Mouse (Mus musculus) forebrain, embryonic 13.5 days (tissue): Measurements from ENCODE around the gene Ogdh. TPM values are rescaled to one million over a fixed set of nuclear protein-coding genes. Genes with fewer than 3 reads are reported as not detected.
"Not testable (repeated sequence)": the region's sequence is repeated elsewhere in the genome, so short reads cannot be mapped to it uniquely, and the experiment has no call there.

Source experiments
- ATAC-seq: fragments of 200-750 bp; cut with Nextera tagmentation; 2 replicates; pipeline ENCODE4 v1.8.0; 2017
- H3K27ac ChIP-seq: fragments of 300-500 bp; sonication (generic); 2 replicates; pipeline ENCODE4 v1.5.1; 2015; ENCODE audit warnings: inconsistent platforms, mild to moderate bottlenecking, moderate library complexity
- H3K27me3 ChIP-seq: fragments of 300-500 bp; sonication (generic); 2 replicates; pipeline ENCODE4 v1.6.1; 2015; ENCODE audit warnings: mild to moderate bottlenecking, inconsistent platforms
- H3K36me3 ChIP-seq: fragments of 300-500 bp; sonication (generic); 2 replicates; pipeline ENCODE4 v1.6.1; 2015; ENCODE audit warnings: mild to moderate bottlenecking, inconsistent platforms; ENCODE audit not compliant: poor library complexity, severe bottlenecking
- H3K4me1 ChIP-seq: fragments of 300-500 bp; sonication (generic); 2 replicates; pipeline ENCODE4 v1.6.1; 2015; ENCODE audit warnings: inconsistent platforms
- H3K4me2 ChIP-seq: fragments of 300-500 bp; sonication (generic); 2 replicates; pipeline ENCODE4 v1.6.1; 2015; ENCODE audit warnings: inconsistent platforms, mild to moderate bottlenecking, moderate library complexity
- H3K4me3 ChIP-seq: fragments of 300-500 bp; sonication (generic); 2 replicates; pipeline ENCODE4 v1.5.1; 2015; ENCODE audit warnings: mild to moderate bottlenecking, inconsistent platforms
- H3K9ac ChIP-seq: fragments of 300-500 bp; sonication (generic); 2 replicates; pipeline ENCODE4 v1.6.1; 2015; ENCODE audit warnings: mild to moderate bottlenecking, inconsistent platforms
- H3K9me3 ChIP-seq: fragments of 300-500 bp; sonication (generic); replicated peaks from 2 replicates; pipeline ENCODE4 v1.6.1; 2016; ENCODE audit warnings: inconsistent platforms
- WGBS: fragments of 180-500 bp; shearing (Covaris S2); methylation state at CpG from one replicate; pipeline ENCODE4 v1.1.7; 2015; 5-methylcytosine and 5-hydroxymethylcytosine counted together
- polyA plus RNA-seq: library from polyadenylated mRNA; unstranded; fragments of >200 nt; fragmentation: Nextera tagmentation; extraction: Ambion mirVana; gene quantifications from 2 replicates; pipeline ENCODE4 v1.2.1, GENCODE M21; 2015

Ogdh gene
- 71.2 and 85.4 TPM in 2 replicates for polyA plus RNA-seq

- Histone ChIP-seq H3K4me1 (peaks cover 12% of the 10 kb centered on the region), H3K9ac (peak within 1 kb of the TSS; percentile 75), H3K4me3 (peak within 1 kb of the TSS; percentile 72), H3K4me2 (peak within 1 kb of the TSS; percentile 75), H3K36me3 (no peaks in the 10 kb centered on the region), H3K27me3 (no peaks in the 10 kb centered on the region), H3K9me3 (no peaks in the 10 kb centered on the region), H3K27ac (peak within 1 kb of the TSS; percentile 85)
- peak; percentile 98 for ATAC-seq
- WGBS, result 0% methylated on average over 58 of the region's 77 CpGs
These were observed at the start of gene Ogdh for GRCm38 (mm10) chr11:6291401-6292115. Gene Ogdh (plus strand): TSS chr11:6291633.

GRCm38 (mm10) chr11:6244707-6245106 lies 46.7 kb upstream of the Ogdh start:
- H3K9ac ChIP-seq, result no peak overlapping the region
- H3K36me3 ChIP-seq, result no peaks in the 10 kb centered on the region
- no peaks in the 10 kb centered on the region for H3K27me3 ChIP-seq
- no peak overlapping the region for H3K4me2 ChIP-seq
- WGBS, result 53% methylated on average over 17 of the region's 19 CpGs
- no peak overlapping the region for H3K4me3 ChIP-seq
- H3K4me1 ChIP-seq, result no peaks in the 10 kb centered on the region
- no peaks in the 10 kb centered on the region for H3K9me3 ChIP-seq
- no peak overlapping the region for H3K27ac ChIP-seq
- no peak for ATAC-seq

GRCm38 (mm10) chr11:6252248-6252647 lies 39.2 kb upstream of the Ogdh start:
- no peak overlapping the region for H3K27ac ChIP-seq
- H3K4me2 ChIP-seq, result no peak overlapping the region
- WGBS, result 90% methylated on average over 5 of the region's 5 CpGs
- ATAC-seq, result no peak
- no peaks in the 10 kb centered on the region for H3K27me3 ChIP-seq
- 0 out of 2 replicates have a peak, but pooled peaks cover 1% of the 10 kb centered on the region for H3K36me3 ChIP-seq
- no peaks in the 10 kb centered on the region for H3K4me1 ChIP-seq
- H3K4me3 ChIP-seq, result no peak overlapping the region
- no peak overlapping the region for H3K9ac ChIP-seq
- no peaks in the 10 kb centered on the region for H3K9me3 ChIP-seq

GRCm38 (mm10) chr11:6252824-6253223 lies 38.6 kb upstream of the Ogdh start:
- Histone ChIP-seq H3K27me3 (no peaks in the 10 kb centered on the region), H3K4me1 (no peaks in the 10 kb centered on the region), H3K36me3 (peaks cover 6% of the 10 kb centered on the region), H3K4me2 (no peak overlapping the region), H3K27ac (no peak overlapping the region), H3K9ac (no peak overlapping the region), H3K9me3 (no peaks in the 10 kb centered on the region), H3K4me3 (no peak overlapping the region)
- WGBS, result 89% methylated on average over 4 of the region's 4 CpGs
- ATAC-seq, result no peak

GRCm38 (mm10) chr11:6254602-6255001 lies 36.8 kb upstream of the Ogdh start:
- H3K4me1 ChIP-seq, H3K9me3 ChIP-seq, H3K4me2 ChIP-seq, H3K27me3 ChIP-seq, H3K4me3 ChIP-seq, H3K9ac ChIP-seq, H3K27ac ChIP-seq, ATAC-seq: not testable (repeated sequence)
- WGBS, result 93% methylated on average over 2 of the region's 2 CpGs
- peaks cover 24% of the 10 kb centered on the region for H3K36me3 ChIP-seq

- WGBS, result 74% methylated on average over 6 of the region's 6 CpGs
- ATAC-seq, result peak; percentile 55
- Histone ChIP-seq H3K9ac (no peak overlapping the region), H3K9me3 (no peaks in the 10 kb centered on the region), H3K36me3 (peaks cover 44% of the 10 kb centered on the region), H3K4me1 (no peaks in the 10 kb centered on the region), H3K4me2 (no peak overlapping the region), H3K27ac (no peak overlapping the region), H3K27me3 (no peaks in the 10 kb centered on the region), H3K4me3 (no peak overlapping the region)
These were observed 34.9 kb upstream of the Ogdh start for GRCm38 (mm10) chr11:6256490-6257072.

GRCm38 (mm10) chr11:6259413-6259812 lies 32.0 kb upstream of the Ogdh start:
- Histone ChIP-seq H3K9me3 (no peaks in the 10 kb centered on the region), H3K4me3 (no peak overlapping the region), H3K4me2 (no peak overlapping the region), H3K4me1 (no peaks in the 10 kb centered on the region), H3K27me3 (no peaks in the 10 kb centered on the region), H3K9ac (no peak overlapping the region), H3K36me3 (peaks cover 72% of the 10 kb centered on the region), H3K27ac (no peak overlapping the region)
- 94% methylated on average over 7 of the region's 7 CpGs for whole genome bisulfite sequencing
- ATAC-seq, result no peak

- H3K9ac ChIP-seq, result no peak overlapping the region
- WGBS, result 75% methylated on average over 10 of the region's 10 CpGs
- no peaks in the 10 kb centered on the region for H3K9me3 ChIP-seq
- no peak overlapping the region for H3K27ac ChIP-seq
- ATAC-seq, result peak; percentile 72
- peaks cover 6% of the 10 kb centered on the region for H3K4me1 ChIP-seq
- no peak overlapping the region for H3K4me3 ChIP-seq
- H3K4me2 ChIP-seq, result no peak overlapping the region
- H3K36me3 ChIP-seq, result peaks cover 91% of the 10 kb centered on the region
- H3K27me3 ChIP-seq, result no peaks in the 10 kb centered on the region
These were observed 29.9 kb upstream of the Ogdh start for GRCm38 (mm10) chr11:6261434-6262082.

GRCm38 (mm10) chr11:6266621-6267020 lies 24.8 kb upstream of the Ogdh start:
- H3K9ac ChIP-seq, result peak overlapping the region; percentile 86
- no peaks in the 10 kb centered on the region for H3K9me3 ChIP-seq
- no peak overlapping the region for H3K27ac ChIP-seq
- H3K36me3 ChIP-seq, result peaks cover 68% of the 10 kb centered on the region
- peak overlapping the region; percentile 95 for H3K4me2 ChIP-seq
- H3K4me1 ChIP-seq, result peaks cover 17% of the 10 kb centered on the region
- no peak for ATAC-seq
- H3K27me3 ChIP-seq, result no peaks in the 10 kb centered on the region
- peak overlapping the region; percentile 88 for H3K4me3 ChIP-seq
- 70% methylated on average over 9 of the region's 9 CpGs for WGBS

- peak within 1 kb of the TSS; percentile 88 for H3K4me3 ChIP-seq
- peak within 1 kb of the TSS; percentile 95 for H3K4me2 ChIP-seq
- peak within 1 kb of the TSS; percentile 86 for H3K9ac ChIP-seq
- peaks cover 26% of the 10 kb centered on the region for H3K4me1 ChIP-seq
- peaks cover 69% of the 10 kb centered on the region for H3K36me3 ChIP-seq
- WGBS, result 3% methylated on average over 50 of the region's 50 CpGs
- ATAC-seq, result peak; percentile 97
- peak within 1 kb of the TSS; percentile 89 for H3K27ac ChIP-seq
- H3K27me3 ChIP-seq, result no peaks in the 10 kb centered on the region
- no peaks in the 10 kb centered on the region for H3K9me3 ChIP-seq
These were observed 23.8 kb upstream of the Ogdh start, which contains the start of gene Ddx56 for GRCm38 (mm10) chr11:6267320-6268254. Gene Ddx56 (minus strand): TSS chr11:6267772.

- WGBS, result 70% methylated on average over 11 of the region's 11 CpGs
- ATAC-seq, result no peak
- peaks cover 37% of the 10 kb centered on the region for H3K36me3 ChIP-seq
- no peaks in the 10 kb centered on the region for H3K9me3 ChIP-seq
- H3K9ac ChIP-seq, result peak overlapping the region; percentile 98
- H3K27ac ChIP-seq, result no peak overlapping the region
- H3K4me2 ChIP-seq, result peak overlapping the region; percentile 89
- no peaks in the 10 kb centered on the region for H3K27me3 ChIP-seq
- peaks cover 33% of the 10 kb centered on the region for H3K4me1 ChIP-seq
- peak overlapping the region; percentile 97 for H3K4me3 ChIP-seq
These were observed 17.8 kb upstream of the Ogdh start for GRCm38 (mm10) chr11:6273607-6274006.
